8 mouse cellular contexts compared by ENCODE assay signal in genomic region chr12:111712476-111712875, GRCm38 (mm10). TPM values are rescaled to one million over a fixed set of nuclear protein-coding genes. Genes with fewer than 3 reads are reported as not detected.
A peak's percentile ranks its signal among the peaks of the same experiment; 100 is the strongest.
DNase-seq lines count a peak whose midpoint lies in the region; ATAC-seq and TF ChIP-seq lines count a peak whose summit lies in the region.

No protein-coding gene starts in this region.

- no peaks in the 10 kb centered on the region for H3K9me3 ChIP-seq in embryonic facial prominence, embryonic 12.5 days
- H3K9me3 ChIP-seq in intestine, embryonic 15.5 days, result no peaks in the 10 kb centered on the region
- H3K9me3 ChIP-seq in midbrain, embryonic 15.5 days, result no peaks in the 10 kb centered on the region

- peaks cover 66% of the 10 kb centered on the region for H3K79me2 ChIP-seq in C2C12 (ENCODE audit: control insufficient read depth, insufficient read depth)

- peak overlapping the region; percentile 86 for H3K4me3 ChIP-seq in C2C12 (ENCODE audit: insufficient read depth, poor library complexity, severe bottlenecking)
- peak overlapping the region; percentile 98 for H3K4me3 ChIP-seq in embryonic facial prominence, embryonic 12.5 days
- H3K4me3 ChIP-seq in intestine, embryonic 15.5 days (replicated peaks), result peak overlapping the region; percentile 99
- H3K4me3 ChIP-seq in midbrain, embryonic 15.5 days, result peak overlapping the region; percentile 83

- no peak for TF ChIP-seq CTCF in C2C12 (IDR thresholded peaks at IDR 0.05; ENCODE audit: control insufficient read depth, insufficient read depth, insufficient read length)

- peak overlapping the region; percentile 87 for H3K4me2 ChIP-seq in embryonic facial prominence, embryonic 12.5 days (replicated peaks)
- H3K4me2 ChIP-seq in intestine, embryonic 15.5 days (replicated peaks), result peak overlapping the region; percentile 72
- peak overlapping the region; percentile 71 for H3K4me2 ChIP-seq in midbrain, embryonic 15.5 days

- under 1% methylated on average over 31 of the region's 33 CpGs for WGBS in embryonic facial prominence, embryonic 12.5 days
- WGBS in intestine, embryonic 15.5 days, result under 1% methylated on average over 33 of the region's 33 CpGs
- under 1% methylated on average over 32 of the region's 33 CpGs for WGBS in midbrain, embryonic 15.5 days

- peaks cover 17% of the 10 kb centered on the region for H3K4me1 ChIP-seq in embryonic facial prominence, embryonic 12.5 days
- peaks cover 11% of the 10 kb centered on the region; the same call in 1 of the 2 replicates for H3K4me1 ChIP-seq in intestine, embryonic 15.5 days (replicated peaks)
- peaks cover 25% of the 10 kb centered on the region for H3K4me1 ChIP-seq in midbrain, embryonic 15.5 days

- H3ac ChIP-seq in C2C12 (ENCODE audit: control insufficient read depth, insufficient read length, low read depth), result peak overlapping the region; percentile 87

- H3K27me3 ChIP-seq in C2C12 (ENCODE audit: control insufficient read depth, insufficient read depth, insufficient read length), result no peaks in the 10 kb centered on the region
- no peaks in the 10 kb centered on the region for H3K27me3 ChIP-seq in embryonic facial prominence, embryonic 12.5 days
- H3K27me3 ChIP-seq in intestine, embryonic 15.5 days (replicated peaks), result no peaks in the 10 kb centered on the region
- H3K27me3 ChIP-seq in midbrain, embryonic 15.5 days (replicated peaks), result no peaks in the 10 kb centered on the region

- peak; percentile 50 to 57 for DNase-seq in cerebellum, postnatal 10 days
- DNase-seq in cerebellum, adult 9-10 months, result no peak
- no peak for DNase-seq in urinary bladder, postnatal 10 days (ENCODE audit: low spot score)
- no peak for DNase-seq in layer of hippocampus, adult 11-12 months (ENCODE audit: low spot score)

- H3K9ac ChIP-seq in embryonic facial prominence, embryonic 12.5 days, result peak overlapping the region; percentile 98
- peak overlapping the region; percentile 98 for H3K9ac ChIP-seq in intestine, embryonic 15.5 days
- H3K9ac ChIP-seq in midbrain, embryonic 15.5 days, result peak overlapping the region; percentile 85

- ATAC-seq in embryonic facial prominence, embryonic 12.5 days (ENCODE audit: insufficient number of reproducible peaks, insufficient read depth, low FRiP score, low TSS enrichment), result 0 out of 2 replicates have a peak, but pooled peaks have one; percentile 28
- ATAC-seq in intestine, embryonic 15.5 days, result peak; percentile 48
- ATAC-seq in midbrain, embryonic 15.5 days (replicated peaks), result peak; percentile 22; the same call in 1 of the 2 replicates

- H3K79me3 ChIP-seq in C2C12 (ENCODE audit: low read depth), result peaks cover 33% of the 10 kb centered on the region

- peak overlapping the region; percentile 87 for H3K27ac ChIP-seq in embryonic facial prominence, embryonic 12.5 days
- H3K27ac ChIP-seq in intestine, embryonic 15.5 days, result peak overlapping the region; percentile 70
- H3K27ac ChIP-seq in midbrain, embryonic 15.5 days, result peak overlapping the region; percentile 86

- H3K36me3 ChIP-seq in C2C12 (ENCODE audit: control insufficient read depth, insufficient read depth), result peaks cover 22% of the 10 kb centered on the region
- peaks cover 41% of the 10 kb centered on the region for H3K36me3 ChIP-seq in embryonic facial prominence, embryonic 12.5 days
- H3K36me3 ChIP-seq in intestine, embryonic 15.5 days, result peaks cover 18% of the 10 kb centered on the region
- H3K36me3 ChIP-seq in midbrain, embryonic 15.5 days (replicated peaks), result peaks cover 23% of the 10 kb centered on the region

TF ChIP-seq in C2C12, 6 proteins besides CTCF, POLR2A, EP300 and RAD21:
- TF ChIP-seq MYOD1 (IDR thresholded peaks at IDR 0.05; ENCODE audit: control insufficient read depth, insufficient read length, low read depth) (no peak), MYOG (IDR thresholded peaks at IDR 0.05; ENCODE audit: control insufficient read depth, extremely low read depth, insufficient read length) (no peak), USF1 (IDR thresholded peaks at IDR 0.05; ENCODE audit: low read depth) (no peak), FOSL1 (IDR thresholded peaks at IDR 0.05; ENCODE audit: insufficient read depth, low read length, poor library complexity, severe bottlenecking) (no peak), CEBPB (IDR thresholded peaks at IDR 0.05; ENCODE audit: low read depth) (no peak), MAX (IDR thresholded peaks at IDR 0.05) (no peak)

RNA-seq across cellular contexts. Expression of gene Bag5, which starts 0.6 kb away (rescaled TPM):
- polyA plus RNA-seq in C2C12 (2012; fragmentation: generic; extraction: Trizol), result 20.6 TPM
- 59.7 and 61.3 TPM in 2 replicates for polyA plus RNA-seq in embryonic facial prominence, embryonic 12.5 days (2016; fragmentation: Nextera tagmentation; extraction: Ambion mirVana)
- polyA plus RNA-seq in intestine, embryonic 15.5 days (2015; fragmentation: Nextera tagmentation; extraction: Ambion mirVana), result 46.7 and 48.7 TPM in 2 replicates
- 71.7 and 73.1 TPM in 2 replicates for polyA plus RNA-seq in midbrain, embryonic 15.5 days (2015; fragmentation: Nextera tagmentation; extraction: Ambion mirVana)

RNA-seq across cellular contexts. Expression of gene Apopt1, which starts 0.6 kb away (rescaled TPM):
- polyA plus RNA-seq in C2C12 (2012; fragmentation: generic; extraction: Trizol), result 29.9 TPM
- polyA plus RNA-seq in embryonic facial prominence, embryonic 12.5 days (2016; fragmentation: Nextera tagmentation; extraction: Ambion mirVana), result 53.0 and 59.7 TPM in 2 replicates
- 50.1 and 51.8 TPM in 2 replicates for polyA plus RNA-seq in intestine, embryonic 15.5 days (2015; fragmentation: Nextera tagmentation; extraction: Ambion mirVana)
- 51.9 and 55.3 TPM in 2 replicates for polyA plus RNA-seq in midbrain, embryonic 15.5 days (2015; fragmentation: Nextera tagmentation; extraction: Ambion mirVana)

RNA-seq across cellular contexts. Expression of gene Trmt61a, which starts 34.6 kb away (rescaled TPM):
- polyA plus RNA-seq in C2C12 (2012; fragmentation: generic; extraction: Trizol), result 32.1 TPM
- polyA plus RNA-seq in embryonic facial prominence, embryonic 12.5 days (2016; fragmentation: Nextera tagmentation; extraction: Ambion mirVana), result 13.3 and 15.1 TPM in 2 replicates
- polyA plus RNA-seq in intestine, embryonic 15.5 days (2015; fragmentation: Nextera tagmentation; extraction: Ambion mirVana), result 12.6 and 16.4 TPM in 2 replicates
- 10.4 and 11.9 TPM in 2 replicates for polyA plus RNA-seq in midbrain, embryonic 15.5 days (2015; fragmentation: Nextera tagmentation; extraction: Ambion mirVana)

RNA-seq across cellular contexts. Expression of gene Ckb, which starts 40.3 kb away (rescaled TPM):
- polyA plus RNA-seq in C2C12 (2012; fragmentation: generic; extraction: Trizol), result 61.4 TPM
- 339 and 355 TPM in 2 replicates for polyA plus RNA-seq in embryonic facial prominence, embryonic 12.5 days (2016; fragmentation: Nextera tagmentation; extraction: Ambion mirVana)
- polyA plus RNA-seq in intestine, embryonic 15.5 days (2015; fragmentation: Nextera tagmentation; extraction: Ambion mirVana), result 765 and 774 TPM in 2 replicates
- 1,376 and 1,480 TPM in 2 replicates for polyA plus RNA-seq in midbrain, embryonic 15.5 days (2015; fragmentation: Nextera tagmentation; extraction: Ambion mirVana)

RNA-seq across cellular contexts. Expression of gene Klc1, which starts 46.2 kb away (rescaled TPM):
- polyA plus RNA-seq in C2C12 (2012; fragmentation: generic; extraction: Trizol), result 116 TPM
- polyA plus RNA-seq in embryonic facial prominence, embryonic 12.5 days (2016; fragmentation: Nextera tagmentation; extraction: Ambion mirVana), result 149 and 157 TPM in 2 replicates
- 91.1 and 92.1 TPM in 2 replicates for polyA plus RNA-seq in intestine, embryonic 15.5 days (2015; fragmentation: Nextera tagmentation; extraction: Ambion mirVana)
- polyA plus RNA-seq in midbrain, embryonic 15.5 days (2015; fragmentation: Nextera tagmentation; extraction: Ambion mirVana), result 661 and 666 TPM in 2 replicates

Comparison
In these comparisons a context has a peak if more than half of its experiments do, and no peak if none do; other contexts are left out.
1. DNase-seq: peak in cerebellum, postnatal 10 days (2 of 2); none in cerebellum, adult 9-10 months (single experiment), urinary bladder, postnatal 10 days (single experiment) and layer of hippocampus, adult 11-12 months (single experiment).
2. Peak in every context shown above with its lines, with median percentiles within 50 percentile points of each other: H3K4me3 ChIP-seq, ATAC-seq, H3K27ac ChIP-seq, H3K4me2 ChIP-seq and H3K9ac ChIP-seq.